Mouse (Mus musculus) neural tube, embryonic 15.5 days (tissue): Measurements from ENCODE around the gene Tnrc6b. TPM values are rescaled to one million over a fixed set of nuclear protein-coding genes. Genes with fewer than 3 reads are reported as not detected.

Experiments
- ATAC-seq: fragments of 200-750 bp; cut with Nextera tagmentation; 2 replicates; pipeline ENCODE4 v1.8.0; 2017; ENCODE audit warnings: mild to moderate bottlenecking, moderate TSS enrichment, moderate library complexity; ENCODE audit not compliant: low FRiP score
- H3K27ac ChIP-seq: fragments of 300-500 bp; sonication (generic); replicated peaks from 2 replicates; pipeline ENCODE4 v1.5.1; 2015; ENCODE audit warnings: mild to moderate bottlenecking, inconsistent platforms
- H3K27me3 ChIP-seq: fragments of 300-500 bp; sonication (generic); replicated peaks from 2 replicates; pipeline ENCODE4 v1.6.1; 2015; ENCODE audit warnings: inconsistent platforms
- H3K36me3 ChIP-seq: fragments of 300-500 bp; sonication (generic); 2 replicates; pipeline ENCODE4 v1.6.1; 2015; ENCODE audit warnings: inconsistent platforms
- H3K4me1 ChIP-seq: fragments of 300-500 bp; sonication (generic); 2 replicates; pipeline ENCODE4 v1.6.1; 2015; ENCODE audit warnings: inconsistent platforms
- H3K4me2 ChIP-seq: fragments of 300-500 bp; sonication (generic); 2 replicates; pipeline ENCODE4 v1.6.1; 2015; ENCODE audit warnings: inconsistent platforms, mild to moderate bottlenecking, moderate library complexity
- H3K4me3 ChIP-seq: fragments of 300-500 bp; sonication (generic); replicated peaks from 2 replicates; pipeline ENCODE4 v1.5.1; 2015; ENCODE audit warnings: mild to moderate bottlenecking, inconsistent platforms
- H3K9ac ChIP-seq: fragments of 300-500 bp; sonication (generic); replicated peaks from 2 replicates; pipeline ENCODE4 v1.6.1; 2015; ENCODE audit warnings: mild to moderate bottlenecking, inconsistent platforms
- H3K9me3 ChIP-seq: fragments of 300-500 bp; sonication (generic); replicated peaks from 2 replicates; pipeline ENCODE4 v1.6.1; 2016; ENCODE audit warnings: inconsistent platforms
- WGBS: fragments of 180-500 bp; shearing (Covaris S2); methylation state at CpG from one replicate; pipeline ENCODE4 v1.1.7; 2015; ENCODE audit warnings: mixed read lengths; 5-methylcytosine and 5-hydroxymethylcytosine counted together
- polyA plus RNA-seq: library from polyadenylated mRNA; unstranded; fragments of >200 nt; fragmentation: Nextera tagmentation; extraction: Ambion mirVana; gene quantifications from 2 replicates; pipeline ENCODE4 v1.2.1, GENCODE M21; 2015

Tnrc6b gene
- polyA plus RNA-seq, 1 experiment from 2014 or later = 33.2 TPM

DNA sequence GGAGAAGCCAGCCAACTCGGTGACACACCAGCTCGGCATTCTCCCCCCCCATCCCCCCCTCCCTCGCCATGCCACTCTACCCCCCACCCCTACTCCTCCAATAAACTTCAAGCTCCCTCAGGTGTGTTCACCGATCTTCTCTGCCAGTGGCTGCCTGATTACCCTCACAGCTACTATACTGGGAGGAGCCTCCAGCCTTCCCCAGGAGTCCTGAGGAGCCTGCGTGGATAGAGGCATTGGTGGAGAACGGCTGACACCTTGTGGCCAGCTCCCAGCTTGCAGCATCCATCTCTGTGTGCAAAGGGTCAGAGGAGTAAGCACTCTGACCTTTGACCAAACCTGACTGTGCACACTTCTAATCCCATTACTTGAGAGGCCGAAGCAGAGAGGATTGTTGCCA is 6.8 kb upstream of the Tnrc6b start:
- H3K4me2 ChIP-seq = peak overlapping the region; percentile 43
- H3K27me3 ChIP-seq = no peaks in the 10 kb centered on the region
- no peak overlapping the region for H3K4me3 ChIP-seq
- 5% methylated on average over 7 of the region's 7 CpGs for WGBS
- no peaks in the 10 kb centered on the region for H3K36me3 ChIP-seq
- no peak overlapping the region for H3K9ac ChIP-seq
- no peaks in the 10 kb centered on the region for H3K9me3 ChIP-seq
- H3K27ac ChIP-seq = no peak overlapping the region
- ATAC-seq = peak; percentile 79
- H3K4me1 ChIP-seq = peaks cover 29% of the 10 kb centered on the region

DNA sequence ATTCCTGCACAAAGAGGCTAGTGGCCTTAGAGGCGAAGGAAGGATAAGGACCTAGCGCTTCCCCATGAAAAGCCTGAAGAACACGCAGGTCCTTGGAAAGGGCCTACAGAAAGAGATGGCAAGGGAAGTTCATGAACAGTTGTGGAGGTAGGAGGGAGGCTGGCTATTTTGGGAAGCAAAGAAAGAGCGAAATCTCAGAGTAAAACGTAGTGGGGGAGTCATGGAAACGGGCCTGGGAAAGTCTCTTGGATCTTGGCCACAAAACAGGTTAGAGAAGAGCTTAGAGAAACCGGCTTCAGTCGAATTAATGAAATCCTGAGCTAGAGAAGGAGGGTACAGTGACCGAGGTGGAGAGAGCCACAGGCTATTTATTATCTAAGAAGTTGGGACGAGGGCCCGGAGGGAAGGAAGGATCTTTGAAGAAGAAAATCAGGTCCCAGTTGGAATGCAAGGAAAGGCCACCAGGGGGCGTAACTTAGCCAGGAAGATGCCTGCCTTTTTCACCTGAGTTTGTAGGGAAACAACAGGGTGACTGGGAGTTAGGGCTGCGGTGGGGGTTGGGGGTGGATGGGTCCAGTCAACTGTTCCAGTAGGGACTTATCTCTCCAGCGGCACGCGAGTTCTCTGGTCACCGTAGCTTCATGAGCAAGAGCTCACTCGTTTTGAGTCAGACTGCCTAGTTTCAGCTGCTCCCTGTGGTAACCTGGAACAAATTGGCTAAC is 5.1 kb upstream of the Tnrc6b start:
- Histone ChIP-seq H3K4me3 (peak overlapping the region; percentile 35), H3K4me1 (peaks cover 34% of the 10 kb centered on the region), H3K4me2 (peak overlapping the region; percentile 68), H3K27me3 (no peaks in the 10 kb centered on the region), H3K27ac (peak overlapping the region; percentile 82), H3K9ac (peak overlapping the region; percentile 28), H3K9me3 (no peaks in the 10 kb centered on the region), H3K36me3 (no peaks in the 10 kb centered on the region)
- 28% methylated on average over 18 of the region's 18 CpGs for WGBS
- no peak for ATAC-seq

DNA sequence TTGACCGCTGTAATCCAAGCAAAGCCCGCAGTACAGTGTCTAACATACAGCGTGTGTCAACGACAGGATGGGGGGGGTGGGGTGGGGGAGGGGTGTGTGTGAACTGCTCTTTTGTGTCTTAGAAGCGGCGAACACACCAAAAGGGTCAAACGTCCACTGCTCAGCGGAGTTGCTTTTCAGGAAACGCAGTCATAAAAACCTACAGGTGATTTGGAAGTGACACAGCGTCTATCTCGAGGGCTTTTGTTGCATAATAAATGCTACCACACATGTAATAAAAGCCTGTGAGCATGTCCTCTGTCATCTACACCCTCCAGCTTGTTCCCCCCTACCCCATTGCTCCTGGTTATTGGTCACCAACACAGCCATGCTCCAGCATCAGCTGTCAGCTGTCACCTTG is 4.5 kb upstream of the Tnrc6b start:
- WGBS = 6% methylated on average over 11 of the region's 11 CpGs
- H3K4me2 ChIP-seq = peak overlapping the region; percentile 68
- H3K4me3 ChIP-seq = peak overlapping the region; percentile 35
- H3K27ac ChIP-seq = peak overlapping the region; percentile 82
- no peaks in the 10 kb centered on the region for H3K27me3 ChIP-seq
- no peaks in the 10 kb centered on the region for H3K9me3 ChIP-seq
- H3K9ac ChIP-seq = peak overlapping the region; percentile 28; the same call in 1 of the 2 replicates
- H3K36me3 ChIP-seq = no peaks in the 10 kb centered on the region
- no peak for ATAC-seq
- H3K4me1 ChIP-seq = peaks cover 34% of the 10 kb centered on the region

DNA sequence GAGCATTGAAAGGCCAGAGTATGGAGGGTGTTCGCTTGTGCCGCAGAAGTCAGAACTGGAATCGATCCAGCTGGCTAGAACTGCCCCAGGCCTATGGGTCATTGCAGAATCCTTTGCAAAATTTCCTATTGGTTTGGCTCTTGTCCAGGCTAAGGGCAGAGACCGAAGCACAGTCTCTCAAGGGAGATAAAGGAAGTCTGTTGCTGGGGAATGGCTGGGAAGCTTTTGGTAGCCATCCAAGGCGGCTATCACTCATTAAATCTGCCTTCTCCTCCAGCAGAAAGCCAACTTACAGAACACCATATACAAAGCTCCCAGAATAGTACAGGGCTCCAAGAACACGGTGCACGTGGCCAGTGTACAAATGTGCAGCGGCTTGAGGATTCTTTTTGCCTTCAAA is 4.0 kb upstream of the Tnrc6b start:
- H3K4me2 ChIP-seq = peak overlapping the region; percentile 68
- H3K36me3 ChIP-seq = no peaks in the 10 kb centered on the region
- peaks cover 35% of the 10 kb centered on the region for H3K4me1 ChIP-seq
- no peaks in the 10 kb centered on the region for H3K9me3 ChIP-seq
- H3K4me3 ChIP-seq = no peak overlapping the region
- WGBS = 40% methylated on average over 8 of the region's 8 CpGs
- H3K27me3 ChIP-seq = no peaks in the 10 kb centered on the region
- ATAC-seq = no peak
- peak overlapping the region; percentile 82 for H3K27ac ChIP-seq
- H3K9ac ChIP-seq = no peak overlapping the region

DNA sequence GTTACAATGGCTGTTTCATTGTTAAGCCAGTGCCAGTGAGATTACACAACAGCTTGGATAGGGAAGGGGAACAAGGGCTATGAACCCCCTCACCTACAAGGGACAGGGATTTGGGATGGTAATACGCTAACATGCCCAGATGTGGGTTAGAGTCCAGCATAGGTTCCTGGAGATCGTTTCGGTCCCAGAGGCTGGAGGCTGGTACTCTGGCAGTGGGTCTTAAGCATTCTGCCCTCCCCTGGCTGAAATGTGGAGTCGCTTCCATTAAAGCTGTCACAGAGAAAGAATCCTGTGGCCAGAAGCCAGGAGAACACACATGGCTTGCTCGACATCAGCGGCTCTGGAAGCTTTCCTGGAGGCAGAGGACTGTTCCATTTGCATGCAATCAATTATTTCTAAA is 1.5 kb upstream of the Tnrc6b start:
- Histone ChIP-seq H3K27me3 (no peaks in the 10 kb centered on the region), H3K4me3 (no peak overlapping the region), H3K4me2 (no peak overlapping the region), H3K36me3 (no peaks in the 10 kb centered on the region), H3K27ac (0 out of 2 replicates have a peak overlapping the region, but pooled peaks have one; percentile 28), H3K9me3 (no peaks in the 10 kb centered on the region), H3K4me1 (peaks cover 42% of the 10 kb centered on the region), H3K9ac (no peak overlapping the region)
- WGBS = 40% methylated on average over 6 of the region's 6 CpGs
- no peak for ATAC-seq

DNA sequence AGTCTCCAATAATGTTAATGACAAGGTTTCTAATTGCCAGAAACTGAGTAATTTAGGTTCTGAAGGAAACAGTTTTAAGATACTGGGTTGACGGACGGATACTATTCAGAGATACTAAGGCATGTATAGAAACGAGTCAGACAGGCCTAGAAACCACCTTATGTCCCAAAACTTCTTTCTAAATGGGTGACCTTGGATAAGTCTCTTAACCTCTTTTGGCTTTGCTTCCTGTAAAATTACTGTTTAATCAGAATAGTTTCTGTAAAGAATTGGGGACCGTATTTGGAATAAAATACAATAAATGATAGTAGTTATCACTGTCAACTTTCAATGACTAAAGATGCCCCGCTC is 881 bp upstream of the Tnrc6b start:
- Histone ChIP-seq H3K4me3 (peak overlapping the region; percentile 99), H3K9ac (no peak overlapping the region), H3K27ac (peak overlapping the region; percentile 100), H3K36me3 (no peaks in the 10 kb centered on the region), H3K27me3 (no peaks in the 10 kb centered on the region), H3K9me3 (no peaks in the 10 kb centered on the region), H3K4me2 (peak overlapping the region; percentile 89), H3K4me1 (peaks cover 42% of the 10 kb centered on the region)
- 13% methylated on average over 5 of the region's 5 CpGs for WGBS
- no peak for ATAC-seq

DNA sequence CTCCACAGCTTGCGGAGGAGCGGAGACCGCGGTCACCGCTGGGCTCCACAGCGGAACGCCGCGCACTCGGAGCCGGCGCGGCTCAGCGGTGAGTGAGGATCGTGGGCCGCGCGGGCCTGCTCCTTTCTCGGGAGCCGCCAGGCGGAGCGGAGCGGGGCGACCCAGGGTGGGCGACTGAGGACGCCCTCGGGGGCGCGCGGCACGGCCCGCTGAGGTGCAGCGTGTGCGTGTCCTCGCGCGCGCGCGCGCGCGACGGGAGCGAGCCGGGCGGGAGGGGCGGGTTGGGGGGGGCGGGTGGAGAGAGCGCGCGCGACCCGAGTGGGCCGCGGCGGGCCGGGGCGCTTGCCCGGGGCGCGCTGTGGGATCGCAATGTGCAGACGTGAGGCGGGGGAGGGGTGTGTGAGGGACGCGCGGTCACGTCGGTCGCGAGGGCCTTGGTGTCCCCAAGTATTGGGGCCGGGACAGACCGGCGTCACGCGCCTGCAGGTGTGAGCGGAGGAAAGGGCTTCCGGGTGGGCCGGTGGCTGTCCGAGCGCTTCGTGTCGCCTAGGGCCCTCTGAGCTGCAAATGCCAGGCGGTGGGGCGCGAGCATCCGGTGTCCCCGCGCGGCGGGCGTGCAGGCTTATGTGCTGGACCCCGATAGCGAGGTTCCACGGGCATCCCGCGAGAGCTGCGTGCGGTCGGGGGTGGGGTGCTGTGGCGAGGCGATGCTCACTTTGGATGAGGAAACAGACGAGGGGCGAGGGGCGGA is 463 bp downstream of the Tnrc6b start:
- Histone ChIP-seq H3K27me3 (no peaks in the 10 kb centered on the region), H3K36me3 (no peaks in the 10 kb centered on the region), H3K4me3 (peak overlapping the region; percentile 99), H3K4me1 (peaks cover 32% of the 10 kb centered on the region), H3K9me3 (no peaks in the 10 kb centered on the region), H3K9ac (peak overlapping the region; percentile 85), H3K4me2 (peak overlapping the region; percentile 89), H3K27ac (peak overlapping the region; percentile 100)
- peak; percentile 42 for ATAC-seq
- under 1% methylated on average over 79 of the region's 106 CpGs for WGBS

DNA sequence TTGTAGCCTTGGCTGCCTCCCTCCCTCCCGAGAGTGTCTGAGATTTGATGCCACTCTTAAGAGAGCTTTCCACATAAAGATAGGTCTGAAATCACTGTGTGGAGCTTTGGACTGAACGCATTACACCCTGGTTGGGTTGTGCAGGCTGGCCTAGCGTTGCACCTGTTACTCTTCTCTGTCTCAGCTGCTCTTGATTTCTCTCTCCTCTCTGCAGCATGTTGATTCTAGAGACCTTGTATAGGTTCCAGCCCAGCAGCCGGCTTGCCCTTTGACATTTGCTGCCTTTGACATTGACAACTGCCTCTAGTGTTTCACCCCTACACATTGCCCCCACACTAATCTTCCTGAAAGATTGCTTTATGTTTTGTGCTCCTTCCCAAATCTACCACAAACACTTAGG is 3.2 kb downstream of the Tnrc6b start:
- Histone ChIP-seq H3K4me1 (peaks cover 16% of the 10 kb centered on the region), H3K4me2 (no peak overlapping the region), H3K9ac (no peak overlapping the region), H3K27ac (no peak overlapping the region), H3K4me3 (no peak overlapping the region), H3K9me3 (no peaks in the 10 kb centered on the region), H3K36me3 (no peaks in the 10 kb centered on the region), H3K27me3 (no peaks in the 10 kb centered on the region)
- ATAC-seq = no peak
- WGBS = 77% methylated on average over 4 of the region's 4 CpGs

DNA sequence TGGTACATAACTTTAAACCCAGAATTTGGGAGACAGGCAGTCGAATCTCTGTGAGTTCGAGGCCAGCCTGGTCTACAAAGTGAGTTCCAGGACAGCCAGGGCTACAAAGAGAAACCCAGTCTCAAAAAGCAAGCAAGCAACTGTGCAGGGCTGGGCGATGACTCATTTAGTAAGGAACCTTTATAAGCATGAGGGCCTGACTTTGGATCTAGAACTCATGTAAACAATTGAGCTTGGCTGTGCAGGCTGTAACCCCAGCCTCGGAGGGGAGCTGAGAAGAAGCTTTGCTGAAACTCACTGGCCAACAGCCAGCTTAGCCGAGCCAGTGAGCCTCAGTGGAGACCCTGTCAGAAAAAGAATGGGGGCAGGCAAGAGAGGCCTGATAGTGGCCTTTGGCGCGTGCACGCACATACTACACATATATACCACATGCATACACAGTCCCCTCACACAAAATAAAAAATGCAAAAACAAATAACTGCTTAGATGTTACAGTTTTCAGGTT is 5.6 kb downstream of the Tnrc6b start:
- Histone ChIP-seq H3K9ac (no peak overlapping the region), H3K4me3 (no peak overlapping the region), H3K4me1 (peaks cover 11% of the 10 kb centered on the region), H3K4me2 (no peak overlapping the region), H3K27me3 (no peaks in the 10 kb centered on the region), H3K27ac (no peak overlapping the region; the same call in 1 of the 2 replicates), H3K36me3 (no peaks in the 10 kb centered on the region), H3K9me3 (no peaks in the 10 kb centered on the region)
- ATAC-seq = no peak
- 85% methylated on average over 8 of the region's 8 CpGs for WGBS

DNA sequence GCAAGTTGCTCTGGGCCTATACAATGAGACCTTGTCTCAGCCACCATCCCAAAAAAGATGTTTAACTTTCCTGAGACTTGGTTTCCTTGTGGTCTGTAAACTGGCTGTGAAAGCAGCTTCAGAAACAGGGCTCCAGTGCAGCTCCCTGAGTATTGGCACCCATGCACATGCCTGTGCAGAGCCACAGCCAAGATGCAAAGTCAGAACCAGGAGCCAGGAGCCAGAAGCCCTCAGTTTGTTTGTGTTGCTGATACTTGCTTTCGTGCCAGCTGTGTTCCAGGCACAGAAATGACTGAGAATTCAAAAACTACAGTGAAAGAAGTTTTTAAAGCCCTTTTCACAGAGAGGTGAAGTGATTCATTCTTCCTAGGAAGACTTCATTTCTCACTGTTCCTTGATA is 6.3 kb downstream of the Tnrc6b start:
- peak overlapping the region; percentile 37; the same call in 1 of the 2 replicates for H3K27ac ChIP-seq

DNA sequence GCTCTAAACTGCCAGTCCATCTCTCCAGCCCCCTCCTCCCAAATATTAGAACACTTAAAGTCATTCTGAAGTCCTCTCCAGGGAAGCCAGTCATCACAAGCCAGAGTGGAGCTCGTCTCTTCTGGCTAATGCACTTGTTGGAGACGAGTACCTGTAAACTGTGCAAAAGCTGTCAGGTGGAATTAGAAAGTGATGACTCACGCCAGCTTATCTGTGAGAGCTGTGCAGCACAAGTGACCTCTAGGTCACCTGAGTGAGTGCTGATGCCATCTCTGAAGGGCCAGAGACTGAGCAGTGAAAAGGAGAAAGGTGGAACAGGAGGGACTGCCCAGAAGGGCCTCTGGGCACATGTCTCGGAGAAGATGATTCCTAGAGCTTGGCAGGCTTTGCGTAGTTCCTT is 9.1 kb downstream of the Tnrc6b start:
- H3K27me3 ChIP-seq = no peaks in the 10 kb centered on the region
- no peaks in the 10 kb centered on the region for H3K9me3 ChIP-seq

More for the DNA sequence above, 6.3 kb downstream of the Tnrc6b start:
- Histone ChIP-seq H3K27me3 (no peaks in the 10 kb centered on the region), H3K4me1 (peaks cover 6% of the 10 kb centered on the region), H3K9me3 (no peaks in the 10 kb centered on the region), H3K4me2 (no peak overlapping the region), H3K4me3 (no peak overlapping the region), H3K36me3 (no peaks in the 10 kb centered on the region), H3K9ac (no peak overlapping the region)
- no peak for ATAC-seq
- WGBS = 57% methylated on average over 1 of the region's 1 CpGs

DNA sequence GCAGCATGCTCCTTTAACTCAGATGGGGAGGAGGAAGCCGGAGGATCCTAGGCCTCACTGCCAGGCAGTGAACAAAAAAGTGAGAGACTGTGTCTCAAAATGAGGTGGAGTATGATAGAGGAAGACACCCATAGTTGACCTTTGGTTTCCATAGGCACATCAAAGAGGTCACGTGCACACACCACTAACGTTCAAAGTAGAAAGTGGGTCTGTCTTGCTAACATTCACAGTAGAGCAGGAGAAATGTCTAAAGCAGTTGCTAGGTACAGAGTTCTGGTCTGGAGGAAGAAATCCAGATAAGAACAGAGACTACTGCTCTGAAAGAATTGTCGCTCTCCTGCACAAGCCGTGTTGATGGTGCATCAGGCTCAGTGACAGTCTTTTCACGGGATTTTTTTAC is 10.7 kb downstream of the Tnrc6b start:
- Histone ChIP-seq H3K27me3 (no peaks in the 10 kb centered on the region), H3K9me3 (no peaks in the 10 kb centered on the region), H3K9ac (no peak overlapping the region), H3K36me3 (no peaks in the 10 kb centered on the region), H3K4me1 (peaks cover 3% of the 10 kb centered on the region; the same call in 1 of the 2 replicates), H3K27ac (no peak overlapping the region), H3K4me3 (no peak overlapping the region), H3K4me2 (no peak overlapping the region)
- ATAC-seq = no peak
- 78% methylated on average over 6 of the region's 6 CpGs for WGBS

More for the DNA sequence above, 9.1 kb downstream of the Tnrc6b start:
- no peak overlapping the region for H3K4me2 ChIP-seq
- H3K4me1 ChIP-seq = peaks cover 3% of the 10 kb centered on the region; the same call in 1 of the 2 replicates
- no peaks in the 10 kb centered on the region for H3K36me3 ChIP-seq
- WGBS = 82% methylated on average over 5 of the region's 5 CpGs
- no peak overlapping the region for H3K4me3 ChIP-seq
- H3K27ac ChIP-seq = no peak overlapping the region
- ATAC-seq = no peak
- H3K9ac ChIP-seq = no peak overlapping the region
